Mouse (Mus musculus) gastrocnemius, adult 18-20 months (tissue): Measurements from ENCODE around the gene Necab3. TPM values are rescaled to one million over a fixed set of nuclear protein-coding genes. Genes with fewer than 3 reads are reported as not detected.

ENCODE experiments used
- DNase-seq: peaks from one replicate; pipeline ENCODE4 v3.0.0; 2021; ENCODE audit warnings: low spot score
- total RNA-seq, 2 experiments: library from RNA; stranded (reverse); gene quantifications; 2 replicates each; pipeline ENCODE4 v1.2.3; 2021

The Necab3 gene
- total RNA-seq, 2 experiments from 2014 or later = 0.30 to 0.36 TPM

- no peak for DNase-seq
Measured at GRCm38 (mm10) chr2:154572996-154573395, 14.3 kb upstream of the Necab3 start.

GRCm38 (mm10) chr2:154571976-154572375 lies 13.3 kb upstream of the Necab3 start:
- no peak for DNase-seq

GRCm38 (mm10) chr2:154571266-154571665 lies 12.6 kb upstream of the Necab3 start:
- DNase-seq = no peak

- DNase-seq = no peak
Measured at GRCm38 (mm10) chr2:154570666-154571065, 12.0 kb upstream of the Necab3 start.

GRCm38 (mm10) chr2:154569836-154570286 lies 11.2 kb upstream of the Necab3 start, which contains the start of gene E2f1:
Gene E2f1 (minus strand): TSS chr2:154569892.
- peak; percentile 93 for DNase-seq

GRCm38 (mm10) chr2:154569071-154569748 lies 10.5 kb upstream of the Necab3 start:
- no peak for DNase-seq

GRCm38 (mm10) chr2:154568329-154569070 lies 9.8 kb upstream of the Necab3 start:
- no peak for DNase-seq

GRCm38 (mm10) chr2:154567766-154568165 lies 9.1 kb upstream of the Necab3 start:
- no peak for DNase-seq

GRCm38 (mm10) chr2:154566641-154567040 lies 8.0 kb upstream of the Necab3 start:
- DNase-seq = no peak

GRCm38 (mm10) chr2:154565562-154565961 lies 6.9 kb upstream of the Necab3 start:
- DNase-seq = no peak

- no peak for DNase-seq
Measured at GRCm38 (mm10) chr2:154563612-154564170, 5.0 kb upstream of the Necab3 start.

GRCm38 (mm10) chr2:154557184-154557832 lies 1.4 kb downstream of the Necab3 start:
- DNase-seq = no peak

GRCm38 (mm10) chr2:154555235-154555634 lies 3.5 kb downstream of the Necab3 start:
- no peak for DNase-seq

- peak; percentile 79 for DNase-seq
Measured at GRCm38 (mm10) chr2:154552424-154552907, 6.2 kb downstream of the Necab3 start.

- no peak for DNase-seq
Measured at GRCm38 (mm10) chr2:154551927-154552326, 6.8 kb downstream of the Necab3 start.

- no peak for DNase-seq
Measured at GRCm38 (mm10) chr2:154551476-154551875, 7.2 kb downstream of the Necab3 start, which contains the start of gene Actl10. Gene Actl10 (plus strand): TSS chr2:154551776.

- no peak for DNase-seq
Measured at GRCm38 (mm10) chr2:154550937-154551336, 7.8 kb downstream of the Necab3 start.

GRCm38 (mm10) chr2:154549886-154550189 lies 8.9 kb downstream of the Necab3 start:
- DNase-seq = no peak

GRCm38 (mm10) chr2:154549127-154549885 lies 9.4 kb downstream of the Necab3 start:
- peak; percentile 38 for DNase-seq

GRCm38 (mm10) chr2:154548688-154549087 lies 10.0 kb downstream of the Necab3 start:
- DNase-seq = peak; percentile 32

GRCm38 (mm10) chr2:154546711-154547110 lies 12.0 kb downstream of the Necab3 start, which contains the start of gene 1700003F12Rik:
Gene 1700003F12Rik (plus strand): TSS chr2:154547085.
- DNase-seq = no peak
